Mouse (Mus musculus) thymus, adult 18-20 months (tissue): Measurements from ENCODE around the gene Tgm1.
A peak's percentile ranks its signal among the peaks of the same experiment; 100 is the strongest.

Experiments used
- DNase-seq, 2 experiments: peaks; one replicate each; pipeline ENCODE4 v3.0.0; 2022; ENCODE audit warnings: mixed read lengths in 2 of 2

The Tgm1 gene

GRCm38 (mm10) chr14:55713729-55714122, at the start of gene Tgm1:
Tgm1 (minus strand) TSS chr14:55713926.
- no peak for DNase-seq

DNA sequence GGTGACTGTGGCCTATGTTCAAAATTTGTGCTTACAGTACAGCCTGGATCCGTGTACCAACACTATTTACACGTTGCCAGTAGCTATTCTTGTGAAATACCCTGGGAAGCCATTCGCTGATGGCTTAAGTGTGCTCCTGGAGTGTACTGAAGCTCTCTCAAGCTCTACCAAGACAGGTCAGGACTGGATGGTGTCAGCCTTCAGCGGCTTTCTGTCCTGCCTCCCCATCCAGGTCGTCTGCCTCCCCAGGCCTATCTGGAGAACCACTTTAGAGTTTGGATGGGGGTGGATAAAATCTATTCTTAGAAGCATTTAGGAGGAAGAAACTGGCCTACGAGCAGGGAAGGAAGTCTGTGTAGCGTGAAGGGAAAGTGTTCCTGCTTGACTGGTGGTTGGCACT, 49.4 kb upstream of the Tgm1 start:
- no peak for DNase-seq

- DNase-seq: no peak
Observed at GRCm38 (mm10) chr14:55762001-55762821, 48.5 kb upstream of the Tgm1 start.

- no peak for DNase-seq
Observed at GRCm38 (mm10) chr14:55761163-55761562, 47.4 kb upstream of the Tgm1 start, which contains the start of gene Ltb4r2. Ltb4r2 (plus strand) TSS chr14:55761428.

GRCm38 (mm10) chr14:55760156-55760555, 46.4 kb upstream of the Tgm1 start:
- peak; percentile 61 to 66 for DNase-seq

- DNase-seq: no peak
Observed at GRCm38 (mm10) chr14:55758363-55758784, 44.6 kb upstream of the Tgm1 start, which contains the start of gene Cideb. Cideb (minus strand) TSS chr14:55758458.

DNA sequence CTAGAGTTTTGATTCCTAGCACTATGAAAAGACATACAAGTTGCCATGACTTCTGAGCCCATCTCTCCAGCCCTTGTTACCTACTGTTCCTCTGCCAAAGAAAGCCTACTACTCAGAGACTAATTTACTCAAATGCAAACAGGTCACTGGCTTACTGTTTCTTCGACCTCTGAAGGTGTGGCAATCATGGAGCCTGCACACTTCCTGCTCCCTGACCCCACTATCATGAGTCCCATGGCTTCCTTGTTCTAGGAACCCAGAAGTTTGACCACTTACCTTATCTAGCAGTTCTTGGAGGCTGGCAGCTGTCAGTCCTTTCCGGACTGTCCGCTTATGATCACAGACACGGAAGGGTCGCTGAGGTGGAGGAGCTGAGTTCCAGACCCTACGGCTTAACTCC, 43.8 kb upstream of the Tgm1 start:
- no peak for DNase-seq

DNA sequence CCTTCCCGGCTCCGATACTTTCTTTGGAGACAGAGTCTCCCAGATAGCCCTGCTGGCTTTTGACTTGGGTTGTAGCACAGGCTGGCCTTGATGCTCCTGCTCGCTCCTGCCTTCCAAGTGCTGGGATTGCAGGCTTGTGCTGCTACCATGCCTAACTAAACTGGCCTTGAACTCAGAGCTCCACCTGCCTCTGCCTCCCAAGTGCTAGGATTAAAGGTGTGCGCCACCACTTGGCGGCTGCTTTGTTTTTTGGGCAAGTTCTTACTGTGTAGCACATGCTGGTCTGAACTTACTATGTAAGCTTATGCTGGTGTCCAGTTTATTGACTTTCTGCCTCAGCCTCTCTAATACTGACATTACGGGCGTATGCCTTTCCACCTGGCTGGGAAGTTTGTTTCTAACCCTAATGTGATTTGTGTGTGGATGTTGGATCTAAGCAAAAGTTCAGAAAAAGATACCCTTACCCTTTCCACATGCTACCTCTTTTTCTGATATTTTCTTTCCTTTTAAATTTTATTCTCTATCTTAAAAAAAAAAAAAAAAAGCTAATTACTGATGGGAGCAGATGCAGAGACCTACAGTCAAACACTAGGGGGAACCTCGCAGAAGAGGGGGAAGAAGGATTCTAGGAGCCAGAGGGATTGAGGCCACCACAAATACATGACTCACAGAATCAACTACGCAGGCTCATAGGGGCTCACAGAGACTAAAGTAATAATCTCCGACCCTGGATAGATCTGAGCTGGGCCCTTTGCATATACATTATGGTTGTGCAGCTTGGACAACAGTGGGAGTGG, 33.5 kb upstream of the Tgm1 start:
- no peak for DNase-seq

GRCm38 (mm10) chr14:55745861-55746237, 32.1 kb upstream of the Tgm1 start:
- DNase-seq: no peak

DNA sequence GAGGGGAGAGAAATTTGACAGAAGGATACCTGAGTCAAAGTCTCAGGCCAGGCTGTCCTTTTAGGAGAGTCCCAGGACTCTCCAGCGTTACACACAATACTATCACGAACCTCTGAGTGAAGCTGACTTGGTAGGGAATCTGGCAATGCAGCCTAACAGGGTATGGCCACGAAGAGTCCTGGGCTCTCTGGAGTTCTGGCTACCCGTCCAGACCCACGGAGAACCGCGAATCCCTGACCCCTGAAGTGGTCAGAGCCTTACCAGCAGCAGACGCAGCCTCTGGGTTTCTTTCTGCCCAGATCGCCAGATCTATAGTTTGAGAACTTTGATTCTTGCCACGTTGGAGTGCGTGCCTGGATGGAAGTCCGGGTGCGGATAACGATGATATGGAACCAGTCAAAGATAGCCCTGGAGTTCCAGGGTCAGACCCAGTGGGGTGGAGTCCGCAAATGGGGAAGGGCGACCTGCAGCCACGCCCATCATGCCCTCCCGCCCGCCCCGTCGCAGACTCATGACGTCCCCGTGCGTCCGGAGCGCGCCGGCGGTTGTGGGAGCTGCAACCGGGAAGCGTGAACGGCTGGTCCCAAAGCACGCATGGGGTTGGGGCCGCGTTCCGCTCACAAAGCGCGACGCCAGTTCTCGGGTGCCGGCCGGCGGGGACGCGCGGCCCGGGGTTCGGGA, 31.6 kb upstream of the Tgm1 start, which contains the start of the genes Dhrs1 and Nop9:
TSS of gene Dhrs1 (minus strand) at position 511 of the 681 bp plus-strand sequence.
TSS of gene Nop9 (plus strand) at position 514 of the 681 bp plus-strand sequence.
- DNase-seq: peak; percentile 75

DNA sequence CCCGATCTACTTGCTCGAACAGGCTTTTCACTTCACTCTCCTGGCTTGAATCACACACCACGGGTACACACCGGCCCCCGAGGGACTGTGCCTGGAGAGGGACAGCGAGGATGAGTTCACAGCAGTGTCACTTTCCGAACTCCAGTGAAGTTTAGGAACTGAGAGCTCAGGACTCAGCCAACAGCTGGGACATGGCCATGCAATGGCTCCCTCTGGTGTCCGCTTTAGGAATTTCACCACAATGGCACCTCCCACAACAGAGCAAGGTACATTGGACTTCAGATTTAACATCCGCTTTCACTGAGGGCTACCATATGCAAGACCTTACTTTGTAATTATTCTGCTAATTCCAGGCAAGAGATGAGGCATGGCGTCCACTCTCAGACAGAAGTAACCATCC, 30.0 kb upstream of the Tgm1 start:
- DNase-seq: peak; percentile 65 to 74

- no peak for DNase-seq
Observed at GRCm38 (mm10) chr14:55737086-55737687, 23.5 kb upstream of the Tgm1 start.

GRCm38 (mm10) chr14:55735758-55736157, 22.0 kb upstream of the Tgm1 start:
- no peak for DNase-seq

- DNase-seq: no peak
Observed at GRCm38 (mm10) chr14:55735334-55735733, 21.6 kb upstream of the Tgm1 start.

DNA sequence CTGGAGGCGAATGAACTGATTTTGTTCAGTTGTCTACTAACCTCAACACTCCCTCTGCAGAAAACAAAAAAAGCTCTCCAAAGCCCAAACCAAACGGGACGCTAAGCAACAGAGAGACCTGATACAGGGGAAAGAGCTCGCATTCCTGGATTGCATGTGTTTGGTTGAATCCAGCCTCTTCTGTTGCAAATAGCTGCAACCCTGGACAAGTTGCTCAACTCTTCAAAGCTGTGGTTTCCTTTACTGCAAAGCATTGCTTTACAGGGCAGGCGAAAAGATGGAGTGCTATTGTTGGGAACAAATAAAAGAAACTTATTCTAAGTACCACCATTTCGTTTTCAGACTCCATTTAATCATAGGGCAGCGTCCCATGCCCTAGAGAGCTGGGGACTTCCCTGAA, 21.1 kb upstream of the Tgm1 start:
- no peak for DNase-seq

GRCm38 (mm10) chr14:55733889-55734288, 20.2 kb upstream of the Tgm1 start:
- DNase-seq: no peak

DNA sequence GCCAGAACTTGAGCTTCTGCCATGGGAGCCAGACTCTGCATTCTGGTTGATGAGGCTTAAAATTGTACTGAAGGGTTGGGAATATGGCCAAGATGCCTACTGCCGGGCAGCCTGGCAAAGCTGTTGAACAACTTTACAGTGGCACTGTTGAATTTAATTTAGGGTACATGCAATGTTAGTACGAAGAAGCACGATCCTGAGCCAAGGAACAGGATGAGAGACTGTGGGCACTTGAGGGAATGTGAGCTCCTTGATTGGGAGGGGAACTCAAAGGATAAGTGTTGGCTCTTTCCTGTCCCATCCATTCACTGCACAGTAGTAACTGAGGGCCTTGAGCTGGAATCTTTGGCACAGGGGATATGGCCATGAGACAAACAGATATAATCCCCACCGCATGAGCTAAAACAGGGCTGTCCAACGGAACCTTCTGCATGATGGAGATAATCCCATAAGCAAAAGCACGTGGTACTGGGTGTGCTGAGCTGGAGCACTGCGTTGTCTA, 16.9 kb upstream of the Tgm1 start:
- no peak for DNase-seq

DNA sequence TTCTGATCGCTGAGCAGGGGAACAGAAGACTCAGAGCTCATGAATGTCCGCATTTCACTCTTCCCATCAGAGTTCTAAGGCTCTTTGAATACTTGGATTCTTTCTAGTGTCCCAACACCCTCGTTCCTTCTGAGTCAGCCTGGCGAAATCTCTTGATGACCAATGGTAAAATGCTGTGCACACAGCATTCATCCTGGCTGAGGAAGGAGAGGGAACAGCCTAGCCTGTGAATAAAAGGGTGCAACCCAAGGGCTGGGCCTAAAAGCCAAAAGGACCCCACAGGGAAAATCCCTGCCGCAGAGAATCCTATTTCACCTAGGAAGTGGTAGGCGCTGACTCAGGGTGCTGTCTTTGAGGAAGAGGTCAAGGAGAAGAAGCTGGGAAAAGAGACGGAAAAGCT, 16.4 kb upstream of the Tgm1 start:
- no peak for DNase-seq

GRCm38 (mm10) chr14:55727889-55728685, 14.4 kb upstream of the Tgm1 start:
- no peak for DNase-seq

- DNase-seq: no peak
Observed at GRCm38 (mm10) chr14:55726261-55726660, 12.5 kb upstream of the Tgm1 start.

GRCm38 (mm10) chr14:55724411-55724871, 10.7 kb upstream of the Tgm1 start:
- peak; percentile 69 to 84 for DNase-seq
